Mouse (Mus musculus) monocyte, adult 2 months (primary cell): Measurements from ENCODE around the gene Wscd2.
"Not testable (repeated sequence)": the region's sequence is repeated elsewhere in the genome, so short reads cannot be mapped to it uniquely, and the experiment has no call there.

Experiments used
- DNase-seq, 2 experiments: peaks; one replicate each; pipeline ENCODE4 v3.0.0; 2022; ENCODE audit warnings: low spot score in 2 of 2, low read depth in 1 of 2

The Wscd2 gene

GRCm38 (mm10) chr5:113580801-113581200 is 90.7 kb downstream of the Wscd2 start:
- DNase-seq: no peak

- DNase-seq: no peak
These were observed 93.5 kb downstream of the Wscd2 start for GRCm38 (mm10) chr5:113583424-113584162.

- DNase-seq: no peak
These were observed 94.3 kb downstream of the Wscd2 start for GRCm38 (mm10) chr5:113584439-113584838.

- not testable (repeated sequence) for DNase-seq
These were observed 95.7 kb downstream of the Wscd2 start for GRCm38 (mm10) chr5:113585619-113586457.

- DNase-seq: not testable (repeated sequence)
These were observed 96.3 kb downstream of the Wscd2 start for GRCm38 (mm10) chr5:113586458-113586849.

GRCm38 (mm10) chr5:113590010-113590640 is 100.0 kb downstream of the Wscd2 start:
- DNase-seq: no peak

GRCm38 (mm10) chr5:113591166-113591565 is 101.0 kb downstream of the Wscd2 start:
- DNase-seq: no peak

GRCm38 (mm10) chr5:113591751-113592230 is 101.7 kb downstream of the Wscd2 start:
- DNase-seq: peak; percentile 17 to 35

- peak in 1 of 2 experiments; percentile 6 for DNase-seq
These were observed 104.0 kb downstream of the Wscd2 start for GRCm38 (mm10) chr5:113593911-113594705.

- no peak for DNase-seq
These were observed 106.1 kb downstream of the Wscd2 start for GRCm38 (mm10) chr5:113596252-113596651.

- no peak for DNase-seq
These were observed 106.7 kb downstream of the Wscd2 start for GRCm38 (mm10) chr5:113596780-113597353.

- no peak for DNase-seq
These were observed 110.0 kb downstream of the Wscd2 start for GRCm38 (mm10) chr5:113600181-113600580.

GRCm38 (mm10) chr5:113600803-113601202 is 110.7 kb downstream of the Wscd2 start:
- no peak for DNase-seq

- no peak for DNase-seq
These were observed 113.3 kb downstream of the Wscd2 start for GRCm38 (mm10) chr5:113603471-113603870.

- no peak for DNase-seq
These were observed 114.6 kb downstream of the Wscd2 start for GRCm38 (mm10) chr5:113604758-113605157.

GRCm38 (mm10) chr5:113606121-113606520 is 116.0 kb downstream of the Wscd2 start:
- no peak for DNase-seq

GRCm38 (mm10) chr5:113606961-113607785 is 117.0 kb downstream of the Wscd2 start:
- no peak for DNase-seq

GRCm38 (mm10) chr5:113607941-113608431 is 117.9 kb downstream of the Wscd2 start:
- DNase-seq: no peak

GRCm38 (mm10) chr5:113608511-113608910 is 118.4 kb downstream of the Wscd2 start:
- DNase-seq: no peak
